Mouse (Mus musculus): ENCODE data around the gene Ereg. TPM values are rescaled to one million over a fixed set of nuclear protein-coding genes. Genes with fewer than 3 reads are reported as not detected.
A peak's percentile ranks its signal among the peaks of the same experiment; 100 is the strongest.

Gene Ereg
- polyA plus RNA-seq (2015; fragmentation: Nextera tagmentation; extraction: Ambion mirVana), result not detected in 2 replicates

DNA sequence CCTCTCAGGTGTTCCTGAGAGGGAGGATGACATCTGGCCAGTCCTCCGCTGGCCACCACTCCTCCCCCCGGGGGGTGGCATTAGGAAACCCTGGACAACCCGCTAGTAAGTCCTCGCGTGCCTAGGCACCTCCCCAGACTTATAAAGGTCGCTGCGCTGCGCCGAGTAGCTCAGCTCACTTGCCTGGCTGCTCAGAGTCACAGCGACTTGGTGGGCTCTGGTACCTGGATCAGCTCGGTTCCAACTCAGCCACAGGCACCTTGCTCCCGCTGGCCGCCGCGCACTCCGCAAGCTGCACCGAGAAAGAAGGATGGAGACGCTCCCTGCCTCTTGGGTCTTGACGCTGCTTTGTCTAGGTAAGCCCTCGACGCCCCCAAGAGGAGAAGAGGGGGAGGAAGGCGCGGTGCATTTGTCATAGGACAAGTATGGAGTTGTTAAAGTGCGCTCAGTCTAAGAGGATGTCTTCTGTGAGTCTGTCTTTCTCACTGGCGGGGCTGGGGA is at the start of gene Ereg:
Ereg (plus strand) TSS at position 173 of the 501 bp plus-strand sequence.
- Histone ChIP-seq H3K9ac (replicated peaks; ENCODE audit: low read length) (0 out of 2 replicates have a peak within 1 kb of the TSS, but pooled peaks have one; percentile 16), H3K4me2 (replicated peaks; ENCODE audit: low read depth, low read length) (peak within 1 kb of the TSS; percentile 61), H3K27me3 (ENCODE audit: insufficient read depth, low read length) (peaks cover 26% of the 10 kb centered on the region), H3K27ac (ENCODE audit: low read length) (no peak within 1 kb of the TSS), H3K36me3 (ENCODE audit: insufficient read depth, low read length) (no peaks in the 10 kb centered on the region), H3K9me3 (ENCODE audit: low read length) (no peaks in the 10 kb centered on the region), H3K4me1 (ENCODE audit: insufficient read depth, low read length) (0 out of 2 replicates have a peak, but pooled peaks cover 6% of the 10 kb centered on the region), H3K4me3 (ENCODE audit: low read length) (peak within 1 kb of the TSS; percentile 40)
- ATAC-seq (ENCODE audit: low FRiP score, low TSS enrichment), result peak; percentile 82
- under 1% methylated on average over 25 of the region's 25 CpGs for WGBS

DNA sequence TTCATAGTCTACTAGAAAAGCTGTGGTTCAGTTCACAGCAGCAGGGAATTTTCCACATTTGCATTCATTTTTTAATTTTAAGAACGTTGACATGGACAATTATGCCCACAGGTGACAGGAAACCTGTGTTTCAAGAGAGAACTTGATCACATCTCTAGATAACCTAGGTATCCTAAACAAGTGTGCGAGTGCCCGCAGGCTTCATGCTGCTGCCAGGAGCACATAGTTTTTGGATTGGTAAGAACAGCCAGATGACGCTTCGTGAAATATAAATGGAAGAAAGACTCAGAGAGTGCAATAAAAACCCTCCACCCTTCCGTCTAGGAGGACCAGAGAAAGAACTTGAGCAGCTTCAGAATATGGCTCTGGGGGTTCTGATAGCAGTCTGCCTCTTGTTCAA is 47.3 kb upstream of the Ereg start, which contains the start of gene Epgn:
Epgn (plus strand) TSS at position 301 of the 400 bp plus-strand sequence.
- H3K4me2 ChIP-seq (replicated peaks; ENCODE audit: low read depth, low read length), result no peak within 1 kb of the TSS
- no peaks in the 10 kb centered on the region for H3K4me1 ChIP-seq (ENCODE audit: insufficient read depth, low read length)
- ATAC-seq (ENCODE audit: low FRiP score, low TSS enrichment), result no peak
- H3K9me3 ChIP-seq (ENCODE audit: low read length), result no peaks in the 10 kb centered on the region
- no peak within 1 kb of the TSS for H3K4me3 ChIP-seq (ENCODE audit: low read length)
- WGBS, result 81% methylated on average over 6 of the region's 6 CpGs
- H3K36me3 ChIP-seq (ENCODE audit: insufficient read depth, low read length), result no peaks in the 10 kb centered on the region
- no peaks in the 10 kb centered on the region for H3K27me3 ChIP-seq (ENCODE audit: insufficient read depth, low read length)
- no peak within 1 kb of the TSS for H3K9ac ChIP-seq (replicated peaks; ENCODE audit: low read length)
- H3K27ac ChIP-seq (ENCODE audit: low read length), result no peak within 1 kb of the TSS

DNA sequence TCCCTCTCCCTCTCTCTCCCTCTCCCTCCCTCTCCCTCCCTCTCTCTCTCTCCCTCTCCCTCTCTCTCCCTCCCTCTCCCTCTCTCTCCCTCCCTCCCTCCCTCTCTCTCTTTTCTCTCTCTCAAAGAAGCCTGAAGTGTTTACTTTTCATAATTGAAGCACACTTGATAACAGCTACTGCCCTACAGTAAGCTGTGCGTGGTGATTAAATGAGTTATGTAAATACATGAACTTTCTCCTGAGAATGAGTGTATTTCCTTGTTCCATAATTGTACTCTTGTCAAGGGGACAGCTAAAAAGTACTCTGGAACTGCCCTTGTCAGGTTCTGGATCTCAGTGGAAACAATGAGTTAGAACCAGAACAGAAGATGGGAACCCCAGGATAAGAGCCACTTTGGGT is 46.6 kb upstream of the Ereg start:
- no peaks in the 10 kb centered on the region for H3K9me3 ChIP-seq (ENCODE audit: low read length)
- no peak for ATAC-seq (ENCODE audit: low FRiP score, low TSS enrichment)
- no peaks in the 10 kb centered on the region for H3K36me3 ChIP-seq (ENCODE audit: insufficient read depth, low read length)
- H3K27ac ChIP-seq (ENCODE audit: low read length), result no peak overlapping the region
- 71% methylated on average over 1 of the region's 1 CpGs for WGBS
- H3K4me1 ChIP-seq (ENCODE audit: insufficient read depth, low read length), result no peaks in the 10 kb centered on the region
- H3K4me2 ChIP-seq (replicated peaks; ENCODE audit: low read depth, low read length), result no peak overlapping the region
- no peaks in the 10 kb centered on the region for H3K27me3 ChIP-seq (ENCODE audit: insufficient read depth, low read length)
- H3K4me3 ChIP-seq (ENCODE audit: low read length), result no peak overlapping the region
- no peak overlapping the region for H3K9ac ChIP-seq (replicated peaks; ENCODE audit: low read length)

DNA sequence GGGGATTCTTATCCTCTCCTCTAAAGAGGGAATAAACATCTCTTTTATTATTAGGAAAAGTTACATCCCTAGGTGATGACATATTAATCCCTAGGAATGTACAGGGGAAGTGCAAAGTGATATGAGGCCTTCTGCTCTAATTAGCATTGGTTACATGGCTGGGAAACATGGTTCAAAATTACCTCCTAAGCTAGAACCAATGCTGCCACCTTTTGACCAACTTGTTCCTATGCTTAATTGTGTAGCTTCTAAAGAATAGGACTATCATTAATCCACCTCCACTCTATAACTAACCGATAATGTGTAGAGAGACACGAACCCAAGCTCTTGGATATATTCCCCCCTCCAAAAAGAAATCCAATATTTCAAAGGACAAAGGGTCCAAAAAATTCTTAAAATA is 43.8 kb upstream of the Ereg start:
- H3K4me2 ChIP-seq (replicated peaks; ENCODE audit: low read depth, low read length), result no peak overlapping the region
- no peaks in the 10 kb centered on the region for H3K36me3 ChIP-seq (ENCODE audit: insufficient read depth, low read length)
- H3K27ac ChIP-seq (ENCODE audit: low read length), result no peak overlapping the region
- H3K4me1 ChIP-seq (ENCODE audit: insufficient read depth, low read length), result no peaks in the 10 kb centered on the region
- no peaks in the 10 kb centered on the region for H3K27me3 ChIP-seq (ENCODE audit: insufficient read depth, low read length)
- H3K9ac ChIP-seq (replicated peaks; ENCODE audit: low read length), result no peak overlapping the region
- ATAC-seq (ENCODE audit: low FRiP score, low TSS enrichment), result no peak
- H3K4me3 ChIP-seq (ENCODE audit: low read length), result no peak overlapping the region
- no peaks in the 10 kb centered on the region for H3K9me3 ChIP-seq (ENCODE audit: low read length)
- 92% methylated on average over 2 of the region's 2 CpGs for WGBS

DNA sequence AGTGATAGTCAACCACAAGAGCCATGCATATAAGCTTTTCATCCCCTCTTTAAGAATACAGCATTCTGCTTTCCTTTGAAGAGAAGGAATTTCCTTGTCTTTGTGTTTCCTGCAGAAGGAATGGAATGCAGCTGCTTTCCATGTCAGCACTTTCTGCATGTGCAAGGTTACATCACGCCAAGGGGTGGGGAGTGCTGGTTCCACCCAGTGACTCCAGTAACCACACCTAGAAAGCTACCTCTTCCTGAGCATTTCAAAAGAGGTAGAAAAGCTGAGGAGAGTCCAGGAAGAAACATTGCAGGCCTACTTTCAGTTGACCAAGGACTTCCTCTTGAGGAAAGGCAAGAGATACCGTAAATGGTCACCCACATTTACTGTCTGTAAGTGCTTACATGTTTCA is 39.1 kb upstream of the Ereg start:
- Histone ChIP-seq H3K4me2 (replicated peaks; ENCODE audit: low read depth, low read length) (no peak overlapping the region), H3K4me3 (ENCODE audit: low read length) (no peak overlapping the region), H3K27me3 (ENCODE audit: insufficient read depth, low read length) (no peaks in the 10 kb centered on the region), H3K27ac (ENCODE audit: low read length) (no peak overlapping the region), H3K4me1 (ENCODE audit: insufficient read depth, low read length) (peaks cover 5% of the 10 kb centered on the region; the same call in 1 of the 2 replicates), H3K9me3 (ENCODE audit: low read length) (no peaks in the 10 kb centered on the region), H3K36me3 (ENCODE audit: insufficient read depth, low read length) (no peaks in the 10 kb centered on the region), H3K9ac (replicated peaks; ENCODE audit: low read length) (no peak overlapping the region)
- 68% methylated on average over 2 of the region's 2 CpGs for WGBS
- ATAC-seq (ENCODE audit: low FRiP score, low TSS enrichment), result no peak

DNA sequence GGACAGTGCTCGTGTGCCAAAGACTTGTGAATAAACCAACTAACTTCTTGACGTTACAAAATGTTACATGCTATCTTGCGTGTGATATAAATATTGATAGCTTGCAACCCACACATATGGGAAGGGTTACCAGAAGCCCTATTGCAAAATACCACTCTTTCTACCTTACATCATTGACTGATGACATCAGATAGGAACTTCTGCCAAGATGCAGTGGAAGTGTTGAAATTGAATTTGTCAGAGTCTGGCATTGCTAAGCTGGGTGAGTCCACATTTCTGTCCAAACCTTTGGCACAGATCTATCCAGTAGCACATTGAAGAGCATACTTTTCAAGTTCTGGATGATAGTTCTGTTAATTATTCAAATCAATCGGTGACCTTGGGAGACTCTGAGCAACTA is 37.8 kb upstream of the Ereg start:
- H3K27me3 ChIP-seq (ENCODE audit: insufficient read depth, low read length), result no peaks in the 10 kb centered on the region
- H3K9me3 ChIP-seq (ENCODE audit: low read length), result no peaks in the 10 kb centered on the region
- H3K4me2 ChIP-seq (replicated peaks; ENCODE audit: low read depth, low read length), result no peak overlapping the region
- H3K36me3 ChIP-seq (ENCODE audit: insufficient read depth, low read length), result no peaks in the 10 kb centered on the region
- no peak overlapping the region for H3K27ac ChIP-seq (ENCODE audit: low read length)
- H3K9ac ChIP-seq (replicated peaks; ENCODE audit: low read length), result no peak overlapping the region
- WGBS, result 87% methylated on average over 4 of the region's 4 CpGs
- no peak overlapping the region for H3K4me3 ChIP-seq (ENCODE audit: low read length)
- H3K4me1 ChIP-seq (ENCODE audit: insufficient read depth, low read length), result peaks cover 5% of the 10 kb centered on the region; the same call in 1 of the 2 replicates
- ATAC-seq (ENCODE audit: low FRiP score, low TSS enrichment), result no peak

DNA sequence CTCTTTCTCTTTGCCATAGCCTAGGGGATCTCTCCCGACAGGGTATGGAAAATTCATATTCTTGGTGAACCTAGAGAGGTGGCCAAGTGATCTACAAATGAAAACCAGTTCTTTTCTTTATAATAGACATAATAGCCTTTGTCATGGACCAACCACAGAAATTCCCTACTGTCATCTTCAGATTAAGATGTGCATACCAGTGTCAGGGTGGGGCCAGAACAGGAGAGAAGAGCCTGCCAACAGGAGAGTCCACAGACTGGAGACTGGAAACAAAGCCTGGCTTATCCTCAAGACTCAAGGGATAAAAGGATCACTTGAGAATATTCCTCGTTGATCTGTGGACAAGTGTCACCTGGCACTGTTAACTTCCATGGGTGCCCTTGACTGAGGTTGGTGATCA is 36.7 kb upstream of the Ereg start:
- Histone ChIP-seq H3K4me2 (replicated peaks; ENCODE audit: low read depth, low read length) (no peak overlapping the region), H3K4me1 (ENCODE audit: insufficient read depth, low read length) (peaks cover 5% of the 10 kb centered on the region; the same call in 1 of the 2 replicates), H3K27me3 (ENCODE audit: insufficient read depth, low read length) (no peaks in the 10 kb centered on the region), H3K4me3 (ENCODE audit: low read length) (no peak overlapping the region), H3K9ac (replicated peaks; ENCODE audit: low read length) (no peak overlapping the region), H3K36me3 (ENCODE audit: insufficient read depth, low read length) (no peaks in the 10 kb centered on the region), H3K9me3 (ENCODE audit: low read length) (no peaks in the 10 kb centered on the region), H3K27ac (ENCODE audit: low read length) (no peak overlapping the region)
- 88% methylated on average over 2 of the region's 2 CpGs for WGBS
- ATAC-seq (ENCODE audit: low FRiP score, low TSS enrichment), result no peak

DNA sequence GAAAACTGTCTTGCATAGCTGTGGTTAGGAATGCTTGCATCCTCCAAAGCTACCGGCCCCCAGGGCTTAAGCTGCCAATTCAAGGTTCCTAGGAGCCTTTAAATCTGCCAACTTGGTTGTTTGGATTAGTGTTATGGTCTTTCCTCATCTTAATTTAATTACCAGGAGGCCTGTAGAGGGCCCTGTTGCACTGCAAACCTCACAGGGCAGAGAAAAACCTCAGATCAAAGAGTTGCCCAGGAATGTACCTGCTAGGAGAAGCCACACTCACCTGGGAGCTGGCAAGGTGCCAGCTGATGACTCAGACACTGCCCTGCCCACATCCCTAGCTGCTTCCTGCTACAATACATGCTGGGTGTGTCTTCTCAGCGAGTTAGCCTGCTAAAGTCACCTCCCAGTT is 35.9 kb upstream of the Ereg start:
- WGBS, result 5% methylated on average over 2 of the region's 2 CpGs
- Histone ChIP-seq H3K27ac (ENCODE audit: low read length) (no peak overlapping the region), H3K4me3 (ENCODE audit: low read length) (no peak overlapping the region), H3K9ac (replicated peaks; ENCODE audit: low read length) (no peak overlapping the region), H3K4me2 (replicated peaks; ENCODE audit: low read depth, low read length) (no peak overlapping the region), H3K4me1 (ENCODE audit: insufficient read depth, low read length) (peaks cover 5% of the 10 kb centered on the region; the same call in 1 of the 2 replicates), H3K36me3 (ENCODE audit: insufficient read depth, low read length) (no peaks in the 10 kb centered on the region), H3K9me3 (ENCODE audit: low read length) (no peaks in the 10 kb centered on the region), H3K27me3 (ENCODE audit: insufficient read depth, low read length) (no peaks in the 10 kb centered on the region)
- ATAC-seq (ENCODE audit: low FRiP score, low TSS enrichment), result peak; percentile 71

DNA sequence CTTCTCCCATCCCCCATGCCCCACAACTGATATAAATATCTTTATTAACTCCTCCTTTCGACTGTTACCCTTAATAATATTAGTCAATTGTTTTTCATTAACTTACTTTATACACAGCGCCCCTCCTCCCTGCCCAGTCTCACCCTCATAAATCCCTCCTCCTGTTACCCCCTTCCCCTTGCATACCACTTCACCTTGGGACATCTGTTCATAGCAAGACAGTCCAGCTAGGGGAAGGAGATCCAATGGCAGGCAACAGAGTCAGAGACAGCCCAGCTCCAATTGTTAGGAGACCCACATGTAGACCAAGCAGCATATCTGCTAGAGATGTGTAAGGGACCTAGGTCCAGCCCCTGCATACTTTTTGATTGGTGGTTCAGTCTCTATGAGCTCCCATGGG is 35.5 kb upstream of the Ereg start:
- ATAC-seq (ENCODE audit: low FRiP score, low TSS enrichment), result no peak

DNA sequence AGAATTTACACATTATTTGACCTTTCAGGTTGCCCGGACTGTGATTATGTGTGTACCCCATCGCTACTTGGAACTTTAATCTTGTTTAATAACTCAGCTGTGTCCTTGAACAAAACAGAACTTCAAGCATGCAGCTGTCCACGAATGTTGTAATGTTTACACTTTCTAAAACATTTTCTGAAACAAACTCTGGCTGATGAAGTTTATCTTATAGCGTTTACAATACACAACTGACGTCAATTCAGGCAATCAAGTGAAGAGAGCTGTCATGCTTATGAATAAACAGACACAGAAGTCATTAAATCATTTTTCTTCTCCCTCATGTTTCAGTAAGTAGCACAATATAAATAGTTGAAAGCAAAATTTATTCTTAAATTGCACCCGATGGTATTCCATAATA is 26.4 kb upstream of the Ereg start:
- Histone ChIP-seq H3K27ac (ENCODE audit: low read length) (no peak overlapping the region), H3K9ac (replicated peaks; ENCODE audit: low read length) (no peak overlapping the region), H3K9me3 (ENCODE audit: low read length) (no peaks in the 10 kb centered on the region), H3K4me2 (replicated peaks; ENCODE audit: low read depth, low read length) (no peak overlapping the region), H3K27me3 (ENCODE audit: insufficient read depth, low read length) (no peaks in the 10 kb centered on the region), H3K36me3 (ENCODE audit: insufficient read depth, low read length) (no peaks in the 10 kb centered on the region), H3K4me3 (ENCODE audit: low read length) (no peak overlapping the region), H3K4me1 (ENCODE audit: insufficient read depth, low read length) (no peaks in the 10 kb centered on the region)
- no peak for ATAC-seq (ENCODE audit: low FRiP score, low TSS enrichment)
- 67% methylated on average over 6 of the region's 6 CpGs for WGBS

More for the DNA sequence above, 35.5 kb upstream of the Ereg start:
- no peaks in the 10 kb centered on the region for H3K36me3 ChIP-seq (ENCODE audit: insufficient read depth, low read length)
- H3K27me3 ChIP-seq (ENCODE audit: insufficient read depth, low read length), result no peaks in the 10 kb centered on the region
- WGBS, result 63% methylated on average over 2 of the region's 2 CpGs
- no peak overlapping the region for H3K27ac ChIP-seq (ENCODE audit: low read length)
- no peak overlapping the region for H3K4me2 ChIP-seq (replicated peaks; ENCODE audit: low read depth, low read length)
- H3K9me3 ChIP-seq (ENCODE audit: low read length), result no peaks in the 10 kb centered on the region
- no peak overlapping the region for H3K4me3 ChIP-seq (ENCODE audit: low read length)
- H3K9ac ChIP-seq (replicated peaks; ENCODE audit: low read length), result no peak overlapping the region
- peaks cover 5% of the 10 kb centered on the region; the same call in 1 of the 2 replicates for H3K4me1 ChIP-seq (ENCODE audit: insufficient read depth, low read length)
